Mouse (Mus musculus): ENCODE measurements around the gene Dpysl5.
"Not testable (repeated sequence)": the region's sequence is repeated elsewhere in the genome, so short reads cannot be mapped to it uniquely, and the experiment has no call there.

Dpysl5 gene

GRCm38 (mm10) chr5:30711147-30712001, at the start of gene Dpysl5:
Dpysl5 (plus strand) TSS chr5:30711564.
- DNase-seq (ENCODE audit: low read depth in 2 of 2, low spot score in 2 of 2), result peak in 1 of 2 experiments; percentile 14

GRCm38 (mm10) chr5:30665360-30665759, 46.0 kb upstream of the Dpysl5 start:
- no peak for DNase-seq (ENCODE audit: low read depth in 2 of 2, low spot score in 2 of 2)

GRCm38 (mm10) chr5:30665968-30666367, 45.4 kb upstream of the Dpysl5 start:
- peak in 1 of 2 experiments; percentile 9 for DNase-seq (ENCODE audit: low read depth in 2 of 2, low spot score in 2 of 2)

GRCm38 (mm10) chr5:30666391-30667195, 44.8 kb upstream of the Dpysl5 start, which contains the start of gene Cenpa:
Cenpa (plus strand) TSS chr5:30666777.
- peak; percentile 87 to 91 for DNase-seq (ENCODE audit: low read depth in 2 of 2, low spot score in 2 of 2)

GRCm38 (mm10) chr5:30667215-30667614, 44.1 kb upstream of the Dpysl5 start:
- DNase-seq (ENCODE audit: low read depth in 2 of 2, low spot score in 2 of 2), result no peak

GRCm38 (mm10) chr5:30667686-30668085, 43.7 kb upstream of the Dpysl5 start:
- DNase-seq (ENCODE audit: low read depth in 2 of 2, low spot score in 2 of 2), result no peak

GRCm38 (mm10) chr5:30668637-30669495, 42.5 kb upstream of the Dpysl5 start:
- no peak for DNase-seq (ENCODE audit: low read depth in 2 of 2, low spot score in 2 of 2)

- DNase-seq (ENCODE audit: low read depth in 2 of 2, low spot score in 2 of 2), result no peak
These were observed 41.9 kb upstream of the Dpysl5 start for GRCm38 (mm10) chr5:30669496-30669830.

GRCm38 (mm10) chr5:30670091-30670490, 41.3 kb upstream of the Dpysl5 start:
- no peak for DNase-seq (ENCODE audit: low read depth in 2 of 2, low spot score in 2 of 2)

GRCm38 (mm10) chr5:30674001-30674400, 37.4 kb upstream of the Dpysl5 start:
- DNase-seq (ENCODE audit: low read depth in 2 of 2, low spot score in 2 of 2), result no peak

GRCm38 (mm10) chr5:30676800-30677199, 34.6 kb upstream of the Dpysl5 start:
- DNase-seq (ENCODE audit: low read depth in 2 of 2, low spot score in 2 of 2), result no peak

GRCm38 (mm10) chr5:30678069-30678468, 33.3 kb upstream of the Dpysl5 start:
- not testable (repeated sequence) for DNase-seq (ENCODE audit: low read depth in 2 of 2, low spot score in 2 of 2)

- DNase-seq (ENCODE audit: low read depth in 2 of 2, low spot score in 2 of 2), result no peak
These were observed 32.6 kb upstream of the Dpysl5 start for GRCm38 (mm10) chr5:30678722-30679296.

- DNase-seq (ENCODE audit: low read depth in 2 of 2, low spot score in 2 of 2), result no peak
These were observed 31.8 kb upstream of the Dpysl5 start for GRCm38 (mm10) chr5:30679593-30679992.

GRCm38 (mm10) chr5:30681970-30682369, 29.4 kb upstream of the Dpysl5 start:
- no peak for DNase-seq (ENCODE audit: low read depth in 2 of 2, low spot score in 2 of 2)

GRCm38 (mm10) chr5:30682967-30683600, 28.3 kb upstream of the Dpysl5 start:
- no peak for DNase-seq (ENCODE audit: low read depth in 2 of 2, low spot score in 2 of 2)

- peak in 1 of 2 experiments; percentile 17 for DNase-seq (ENCODE audit: low read depth in 2 of 2, low spot score in 2 of 2)
These were observed 27.4 kb upstream of the Dpysl5 start for GRCm38 (mm10) chr5:30683993-30684392.

GRCm38 (mm10) chr5:30686781-30687180, 24.6 kb upstream of the Dpysl5 start:
- DNase-seq (ENCODE audit: low read depth in 2 of 2, low spot score in 2 of 2), result no peak

GRCm38 (mm10) chr5:30700361-30701000, 10.9 kb upstream of the Dpysl5 start:
- no peak for DNase-seq (ENCODE audit: low read depth in 2 of 2, low spot score in 2 of 2)

GRCm38 (mm10) chr5:30701373-30701772, 10.0 kb upstream of the Dpysl5 start:
- DNase-seq (ENCODE audit: low read depth in 2 of 2, low spot score in 2 of 2), result not testable (repeated sequence)

Data from CD8-positive naive resting alpha-beta T cell, adult 2 months (primary cell).